In genomic region chr7:48888751-48889150, GRCm38 (mm10) we compare ENCODE assay signal across 21 mouse cellular contexts. TPM values are rescaled to one million over a fixed set of nuclear protein-coding genes. Genes with fewer than 3 reads are reported as not detected.
DNase-seq lines count a peak whose midpoint lies in the region; ATAC-seq and TF ChIP-seq lines count a peak whose summit lies in the region.
"Had no signal": no experiment of that assay in that cellular context is flagged by ENCODE, and none has a peak within 500 bp of the region (broad histone marks: within the 10 kb centered on the region; RNA-seq: fewer than 3 reads in every experiment).

No protein-coding gene starts in this region.

- no peak overlapping the region for H3ac ChIP-seq in C2C12 (ENCODE audit: control insufficient read depth, insufficient read length, low read depth)

- H3K9me3 ChIP-seq in heart, embryonic 14.5 days (ENCODE audit: control insufficient read depth, low read length): no peaks in the 10 kb centered on the region
- no peaks in the 10 kb centered on the region for H3K9me3 ChIP-seq in heart, embryonic 11.5 days (replicated peaks; ENCODE audit: control insufficient read depth, low read length)
- H3K9me3 ChIP-seq in liver, embryonic 13.5 days (replicated peaks): no peaks in the 10 kb centered on the region
- H3K9me3 ChIP-seq in liver, embryonic 12.5 days (replicated peaks): no peaks in the 10 kb centered on the region
- no peaks in the 10 kb centered on the region for H3K9me3 ChIP-seq in liver, embryonic 16.5 days (replicated peaks; ENCODE audit: control insufficient read depth, low read length)
- H3K9me3 ChIP-seq: embryonic facial prominence, embryonic 12.5 days; megakaryocyte, embryonic 14.5 days had no signal

- WGBS in heart, embryonic 14.5 days: 41% methylated on average over 2 of the region's 2 CpGs
- 71% methylated on average over 2 of the region's 2 CpGs for WGBS in heart, embryonic 11.5 days (ENCODE audit: insufficient replicate concordance)
- WGBS in liver, embryonic 13.5 days (ENCODE audit: insufficient replicate concordance): 38% methylated on average over 2 of the region's 2 CpGs
- 39% methylated on average over 2 of the region's 2 CpGs for WGBS in liver, embryonic 12.5 days (ENCODE audit: insufficient replicate concordance)
- WGBS in liver, embryonic 16.5 days (ENCODE audit: insufficient replicate concordance): 45% methylated on average over 2 of the region's 2 CpGs

- no peaks in the 10 kb centered on the region for H3K27me3 ChIP-seq in heart, embryonic 14.5 days (ENCODE audit: control insufficient read depth, insufficient read depth, low read length)
- H3K27me3 ChIP-seq in heart, embryonic 11.5 days (ENCODE audit: control insufficient read depth, insufficient read depth, low read length): no peaks in the 10 kb centered on the region
- peaks cover 22% of the 10 kb centered on the region for H3K27me3 ChIP-seq in liver, embryonic 13.5 days
- H3K27me3 ChIP-seq in liver, embryonic 12.5 days (replicated peaks): peaks cover 34% of the 10 kb centered on the region
- H3K27me3 ChIP-seq in C2C12 (ENCODE audit: control insufficient read depth, insufficient read depth, insufficient read length): no peaks in the 10 kb centered on the region
- H3K27me3 ChIP-seq in liver, embryonic 16.5 days (ENCODE audit: control insufficient read depth, insufficient read depth, low read depth, low read length): peaks cover 2% of the 10 kb centered on the region; the same call in 1 of the 2 replicates

- no peak overlapping the region for H3K4me2 ChIP-seq in heart, embryonic 14.5 days (ENCODE audit: low read length)
- no peak overlapping the region for H3K4me2 ChIP-seq in heart, embryonic 11.5 days
- no peak overlapping the region for H3K4me2 ChIP-seq in liver, embryonic 13.5 days
- H3K4me2 ChIP-seq in liver, embryonic 12.5 days: no peak overlapping the region
- H3K4me2 ChIP-seq in liver, embryonic 16.5 days (ENCODE audit: low read depth, low read length): no peak overlapping the region
- H3K4me2 ChIP-seq: embryonic facial prominence, embryonic 12.5 days had no signal

- H3K36me3 ChIP-seq in heart, embryonic 14.5 days (ENCODE audit: control insufficient read depth, insufficient read depth, low read length): no peaks in the 10 kb centered on the region
- no peaks in the 10 kb centered on the region for H3K36me3 ChIP-seq in heart, embryonic 11.5 days (ENCODE audit: control insufficient read depth, insufficient read depth, low read length)
- H3K36me3 ChIP-seq in liver, embryonic 13.5 days: no peaks in the 10 kb centered on the region
- no peaks in the 10 kb centered on the region for H3K36me3 ChIP-seq in liver, embryonic 12.5 days
- no peaks in the 10 kb centered on the region for H3K36me3 ChIP-seq in C2C12 (ENCODE audit: control insufficient read depth, insufficient read depth)
- H3K36me3 ChIP-seq in liver, embryonic 16.5 days (ENCODE audit: control insufficient read depth, insufficient read depth): no peaks in the 10 kb centered on the region
- H3K36me3 ChIP-seq: embryonic facial prominence, embryonic 12.5 days had no signal

- H3K79me3 ChIP-seq in C2C12 (ENCODE audit: low read depth): no peaks in the 10 kb centered on the region

- peaks cover 10 to 11% of the 10 kb centered on the region in 2 experiments; a peak in 3 of 4 replicates for H3K4me1 ChIP-seq in heart, embryonic 14.5 days (ENCODE audit: control insufficient read depth in 2 of 2, insufficient read depth in 2 of 2, low read length in 2 of 2)
- peaks cover 12% of the 10 kb centered on the region for H3K4me1 ChIP-seq in heart, embryonic 11.5 days (ENCODE audit: control insufficient read depth, insufficient read depth, low read length)
- H3K4me1 ChIP-seq in liver, embryonic 13.5 days (replicated peaks): no peaks in the 10 kb centered on the region
- peaks cover 9% of the 10 kb centered on the region; the same call in 1 of the 2 replicates for H3K4me1 ChIP-seq in liver, embryonic 12.5 days
- H3K4me1 ChIP-seq in liver, embryonic 16.5 days (ENCODE audit: control insufficient read depth, low read depth, low read length): no peaks in the 10 kb centered on the region

- H3K9ac ChIP-seq in heart, embryonic 14.5 days (ENCODE audit: low read length): peak overlapping the region; percentile 27; the same call in 1 of the 2 replicates
- no peak overlapping the region for H3K9ac ChIP-seq in heart, embryonic 11.5 days (ENCODE audit: low read depth, low read length)
- no peak overlapping the region for H3K9ac ChIP-seq in liver, embryonic 13.5 days
- H3K9ac ChIP-seq in liver, embryonic 12.5 days: no peak overlapping the region
- no peak overlapping the region for H3K9ac ChIP-seq in liver, embryonic 16.5 days (ENCODE audit: low read depth, low read length)
- H3K9ac ChIP-seq: embryonic facial prominence, embryonic 12.5 days had no signal

- 0 out of 4 replicates have a peak overlapping the region, but pooled peaks of 1 of the 2 experiments have one; percentile 5 for H3K27ac ChIP-seq in heart, embryonic 14.5 days (replicated peaks in 1 of 2; ENCODE audit: control insufficient read depth in 1 of 2, insufficient read depth in 1 of 2, low read depth in 2 of 2, low read length in 2 of 2)
- no peak overlapping the region for H3K27ac ChIP-seq in heart, embryonic 11.5 days (ENCODE audit: low read depth, low read length)
- H3K27ac ChIP-seq in liver, embryonic 13.5 days: no peak overlapping the region
- H3K27ac ChIP-seq in liver, embryonic 12.5 days: no peak overlapping the region
- no peak overlapping the region for H3K27ac ChIP-seq in liver, embryonic 16.5 days (ENCODE audit: low read length)
- H3K27ac ChIP-seq: kidney, postnatal 0 days had no signal

- H3K4me3 ChIP-seq in heart, embryonic 14.5 days (ENCODE audit: control insufficient read depth in 1 of 2, insufficient read depth in 1 of 2, low read depth in 1 of 2, low read length in 2 of 2): no peak overlapping the region
- no peak overlapping the region for H3K4me3 ChIP-seq in heart, embryonic 11.5 days (ENCODE audit: low read depth, low read length)
- no peak overlapping the region for H3K4me3 ChIP-seq in liver, embryonic 13.5 days (replicated peaks)
- H3K4me3 ChIP-seq in liver, embryonic 12.5 days: no peak overlapping the region
- H3K4me3 ChIP-seq in C2C12 (ENCODE audit: insufficient read depth, poor library complexity, severe bottlenecking): no peak overlapping the region
- no peak overlapping the region for H3K4me3 ChIP-seq in liver, embryonic 16.5 days (ENCODE audit: low read depth, low read length)
- H3K4me3 ChIP-seq: embryonic facial prominence, embryonic 12.5 days; megakaryocyte, embryonic 14.5 days had no signal

- TF ChIP-seq CTCF in C2C12 (IDR thresholded peaks at IDR 0.05; ENCODE audit: control insufficient read depth, insufficient read depth, insufficient read length): no peak

- DNase-seq in liver, embryonic 13.5 days: no peak
- no peak for DNase-seq in cerebellum, adult 9-10 months
- DNase-seq: adrenal gland, postnatal 10 days; cerebellum, adult 11 months; cerebellum, postnatal 36 days; gastrocnemius, postnatal 10 days; heart, postnatal 4 days; lung, postnatal 10 days; right cerebral cortex, adult 18-20 months; thymus, adult 18-20 months had no signal

- H3K79me2 ChIP-seq in C2C12 (ENCODE audit: control insufficient read depth, insufficient read depth): no peaks in the 10 kb centered on the region

- ATAC-seq in heart, embryonic 14.5 days (ENCODE audit: insufficient number of reproducible peaks, insufficient read depth, low FRiP score, low read depth): 0 out of 2 replicates have a peak, but pooled peaks have one; percentile 55
- ATAC-seq in heart, embryonic 11.5 days (replicated peaks; ENCODE audit: insufficient number of reproducible peaks, low FRiP score, low TSS enrichment): no peak
- peak; percentile 29; the same call in 1 of the 2 replicates for ATAC-seq in liver, embryonic 13.5 days (ENCODE audit: low read depth)
- ATAC-seq in liver, embryonic 12.5 days: no peak
- ATAC-seq in liver, embryonic 16.5 days (ENCODE audit: low read depth): peak; percentile 48

TF ChIP-seq in C2C12, 6 proteins besides CTCF, POLR2A, EP300 and RAD21:
- TF ChIP-seq MYOD1 (IDR thresholded peaks at IDR 0.05; ENCODE audit: control insufficient read depth, insufficient read length, low read depth): peak; percentile 35
- TF ChIP-seq USF1 (IDR thresholded peaks at IDR 0.05; ENCODE audit: low read depth): no peak
- no peak for TF ChIP-seq CEBPB (IDR thresholded peaks at IDR 0.05; ENCODE audit: low read depth)
- TF ChIP-seq MAX (IDR thresholded peaks at IDR 0.05): no peak

RNA-seq across cellular contexts. Expression of gene E2f8, which starts 7.4 kb away (rescaled TPM):
- 16.6 and 16.9 TPM in 2 replicates for polyA plus RNA-seq in heart, embryonic 14.5 days (2014; fragmentation: Nextera tagmentation; extraction: Ambion mirVana)
- 20.7 and 22.7 TPM in 2 replicates for polyA plus RNA-seq in heart, embryonic 11.5 days (2014; fragmentation: Nextera tagmentation; extraction: Ambion mirVana)
- polyA plus RNA-seq in liver, embryonic 13.5 days (2015; fragmentation: Nextera tagmentation; extraction: Ambion mirVana): 25.2 and 33.8 TPM in 2 replicates
- polyA plus RNA-seq in liver, embryonic 12.5 days (2016; fragmentation: Nextera tagmentation; extraction: Ambion mirVana): 34.5 and 38.7 TPM in 2 replicates
- polyA plus RNA-seq in C2C12 (2012; fragmentation: generic; extraction: Trizol): 28.2 TPM
- polyA plus RNA-seq in liver, embryonic 16.5 days (2015; fragmentation: Nextera tagmentation; extraction: Ambion mirVana): 32.5 and 32.8 TPM in 2 replicates

RNA-seq across cellular contexts. Expression of gene Nav2, which starts 19.8 kb away (rescaled TPM):
- polyA plus RNA-seq in heart, embryonic 14.5 days (2014; fragmentation: Nextera tagmentation; extraction: Ambion mirVana): 34.9 and 37.7 TPM in 2 replicates
- polyA plus RNA-seq in heart, embryonic 11.5 days (2014; fragmentation: Nextera tagmentation; extraction: Ambion mirVana): 22.4 and 32.2 TPM in 2 replicates
- 1.8 and 1.9 TPM in 2 replicates for polyA plus RNA-seq in liver, embryonic 13.5 days (2015; fragmentation: Nextera tagmentation; extraction: Ambion mirVana)
- 2.6 and 2.8 TPM in 2 replicates for polyA plus RNA-seq in liver, embryonic 12.5 days (2016; fragmentation: Nextera tagmentation; extraction: Ambion mirVana)
- 4.7 TPM for polyA plus RNA-seq in C2C12 (2012; fragmentation: generic; extraction: Trizol)
- 2.9 and 4.1 TPM in 2 replicates for polyA plus RNA-seq in liver, embryonic 16.5 days (2015; fragmentation: Nextera tagmentation; extraction: Ambion mirVana)

RNA-seq across cellular contexts. Expression of gene Csrp3, which starts 40.9 kb away (rescaled TPM):
- 1,942 and 2,129 TPM in 2 replicates for polyA plus RNA-seq in heart, embryonic 14.5 days (2014; fragmentation: Nextera tagmentation; extraction: Ambion mirVana)
- polyA plus RNA-seq in heart, embryonic 11.5 days (2014; fragmentation: Nextera tagmentation; extraction: Ambion mirVana): 1,436 and 1,472 TPM in 2 replicates
- polyA plus RNA-seq in liver, embryonic 13.5 days (2015; fragmentation: Nextera tagmentation; extraction: Ambion mirVana): 1.1 and 3.6 TPM in 2 replicates
- 0.27 and 0.86 TPM in 2 replicates for polyA plus RNA-seq in liver, embryonic 12.5 days (2016; fragmentation: Nextera tagmentation; extraction: Ambion mirVana)
- 0.33 TPM for polyA plus RNA-seq in C2C12 (2012; fragmentation: generic; extraction: Trizol)
- 3.0 and 7.2 TPM in 2 replicates for polyA plus RNA-seq in liver, embryonic 16.5 days (2015; fragmentation: Nextera tagmentation; extraction: Ambion mirVana)
- polyA plus RNA-seq: brain, embryonic 14.5 days; frontal cortex, adult 2 months; kidney, postnatal 0 days; small intestine, adult 2 months had no signal

Comparison
In these comparisons a context has a peak if more than half of its experiments do, and no peak if none do; other contexts are left out.
1. ATAC-seq: peak in heart, embryonic 14.5 days (single experiment), liver, embryonic 13.5 days (single experiment) and liver, embryonic 16.5 days (single experiment); none in heart, embryonic 11.5 days (single experiment) and liver, embryonic 12.5 days (single experiment).
2. RNA of gene Csrp3, which starts 40.9 kb away (polyA plus RNA-seq): 1,942 to 2,129 TPM in heart, embryonic 14.5 days and 1,436 to 1,472 TPM in heart, embryonic 11.5 days; 3.0 to 7.2 TPM in liver, embryonic 16.5 days, 1.1 to 3.6 TPM in liver, embryonic 13.5 days, 0.33 TPM in C2C12 (single experiment) and 0.27 to 0.86 TPM in liver, embryonic 12.5 days; every median in the first group is over 100 times any median in the second.